Mouse (Mus musculus) G1E (cell line): Measurements from ENCODE around the gene Ctsz.

Experiments
- CTCF ChIP-seq: IDR thresholded peaks from 2 replicates; pipeline ENCODE4 v1.5.1; 2012; ENCODE audit warnings: low read depth, low read length, inconsistent platforms, mixed read lengths
- POLR2AphosphoS5 ChIP-seq: IDR thresholded peaks from 2 replicates; pipeline ENCODE4 v1.6.1; 2012; ENCODE audit warnings: low read depth, low read length, inconsistent platforms; ENCODE audit not compliant: insufficient replicate concordance

- no peak for TF ChIP-seq CTCF
- TF ChIP-seq POLR2AphosphoS5, result no peak
Observed at GRCm38 (mm10) chr2:174448405-174448804, 9.6 kb upstream of the Ctsz start.
